Mouse (Mus musculus) liver, embryonic 11.5 days (tissue): ENCODE results near the gene Nudt4. TPM values are rescaled to one million over a fixed set of nuclear protein-coding genes. Genes with fewer than 3 reads are reported as not detected.

Experiments
- ATAC-seq: fragments of 200-750 bp; cut with Nextera tagmentation; replicated peaks from 2 replicates; pipeline ENCODE4 v1.8.0; 2017; ENCODE audit warnings: moderate number of reproducible peaks, mild to moderate bottlenecking, moderate TSS enrichment, moderate library complexity; ENCODE audit not compliant: low FRiP score
- DNase-seq: peaks from one replicate; pipeline ENCODE4 v3.0.0-alpha.2; 2017; ENCODE audit warnings: low spot score
- H3K27ac ChIP-seq: fragments of 300-500 bp; sonication (generic); 2 replicates; pipeline ENCODE4 v1.5.1; 2014; ENCODE audit warnings: mild to moderate bottlenecking, low read depth, low read length, control low read depth
- H3K27me3 ChIP-seq: fragments of 300-500 bp; sonication (generic); replicated peaks from 2 replicates; pipeline ENCODE4 v1.6.1; 2014; ENCODE audit warnings: low read length, mixed read lengths; ENCODE audit not compliant: control insufficient read depth, insufficient read depth
- H3K36me3 ChIP-seq: fragments of 300-500 bp; sonication (generic); 2 replicates; pipeline ENCODE4 v1.6.1; 2014; ENCODE audit warnings: mild to moderate bottlenecking, low read length, moderate library complexity, mixed read lengths; ENCODE audit not compliant: control insufficient read depth, insufficient read depth
- H3K4me1 ChIP-seq: fragments of 300-500 bp; sonication (generic); replicated peaks from 2 replicates; pipeline ENCODE4 v1.6.1; 2014; ENCODE audit warnings: low read length, mixed read lengths; ENCODE audit not compliant: control insufficient read depth, insufficient read depth
- H3K4me2 ChIP-seq: fragments of 300-500 bp; sonication (generic); 2 replicates; pipeline ENCODE4 v1.6.1; 2014; ENCODE audit warnings: mild to moderate bottlenecking, control low read depth, moderate library complexity
- H3K4me3 ChIP-seq: fragments of 300-500 bp; sonication (generic); 2 replicates; pipeline ENCODE4 v1.5.1; 2014; ENCODE audit warnings: low read depth, low read length, control low read depth
- H3K9ac ChIP-seq: fragments of 300-500 bp; sonication (generic); 2 replicates; pipeline ENCODE4 v1.6.1; 2014; ENCODE audit warnings: low read depth, low read length, control low read depth
- H3K9me3 ChIP-seq: fragments of 300-500 bp; sonication (generic); 2 replicates; pipeline ENCODE4 v1.6.1; 2016; ENCODE audit warnings: low read length, inconsistent platforms, mixed read lengths; ENCODE audit not compliant: control insufficient read depth
- WGBS: fragments of 180-500 bp; shearing (Covaris S2); extraction: QIAGEN DNeasy Blood & Tissue Kit; methylation state at CpG from one replicate; pipeline ENCODE4 v1.1.7; 2014; 5-methylcytosine and 5-hydroxymethylcytosine counted together
- polyA plus RNA-seq: library from polyadenylated mRNA; unstranded; fragments of >200 nt; fragmentation: Nextera tagmentation; extraction: Ambion mirVana; gene quantifications from 2 replicates; pipeline ENCODE4 v1.2.1, GENCODE M21; 2014

Gene Nudt4
- polyA plus RNA-seq, 1 experiment from 2014 or later = 95.8 TPM

- no peak for DNase-seq
- Histone ChIP-seq H3K27ac (no peak overlapping the region), H3K4me2 (peak overlapping the region; percentile 17; the same call in 1 of the 2 replicates), H3K9me3 (no peaks in the 10 kb centered on the region), H3K4me3 (no peak overlapping the region), H3K36me3 (no peaks in the 10 kb centered on the region), H3K4me1 (0 out of 2 replicates have a peak, but pooled peaks cover 3% of the 10 kb centered on the region), H3K27me3 (no peaks in the 10 kb centered on the region), H3K9ac (no peak overlapping the region)
- WGBS = 49% methylated on average over 14 of the region's 14 CpGs
- no peak for ATAC-seq
Measured at GRCm38 (mm10) chr10:95576876-95577566, 13.1 kb upstream of the Nudt4 start.

GRCm38 (mm10) chr10:95575839-95576380, 12.0 kb upstream of the Nudt4 start:
- Histone ChIP-seq H3K9me3 (no peaks in the 10 kb centered on the region), H3K4me2 (no peak overlapping the region), H3K4me1 (0 out of 2 replicates have a peak, but pooled peaks cover 3% of the 10 kb centered on the region), H3K27me3 (no peaks in the 10 kb centered on the region), H3K27ac (no peak overlapping the region), H3K4me3 (no peak overlapping the region), H3K9ac (no peak overlapping the region), H3K36me3 (no peaks in the 10 kb centered on the region)
- ATAC-seq (no peak), DNase-seq (no peak)
- WGBS = 77% methylated on average over 10 of the region's 10 CpGs

- no peak overlapping the region for H3K27ac ChIP-seq
- no peaks in the 10 kb centered on the region for H3K27me3 ChIP-seq
- no peaks in the 10 kb centered on the region for H3K36me3 ChIP-seq
- H3K9me3 ChIP-seq = no peaks in the 10 kb centered on the region
- DNase-seq (no peak), ATAC-seq (peak; percentile 41; the same call in 1 of the 2 replicates)
- no peak overlapping the region for H3K4me2 ChIP-seq
- H3K4me1 ChIP-seq = 0 out of 2 replicates have a peak, but pooled peaks cover 3% of the 10 kb centered on the region
- no peak overlapping the region for H3K9ac ChIP-seq
- 33% methylated on average over 4 of the region's 4 CpGs for WGBS
- H3K4me3 ChIP-seq = no peak overlapping the region
Measured at GRCm38 (mm10) chr10:95574994-95575393, 11.0 kb upstream of the Nudt4 start.

- no peaks in the 10 kb centered on the region for H3K27me3 ChIP-seq
- no peaks in the 10 kb centered on the region for H3K9me3 ChIP-seq
- H3K4me1 ChIP-seq = peaks cover 14% of the 10 kb centered on the region
- 16% methylated on average over 2 of the region's 2 CpGs for WGBS
- peak; percentile 95 for ATAC-seq
- H3K4me2 ChIP-seq = no peak overlapping the region; the same call in 1 of the 2 replicates
- DNase-seq = no peak
- H3K27ac ChIP-seq = peak overlapping the region; percentile 28; the same call in 1 of the 2 replicates
- no peak overlapping the region for H3K9ac ChIP-seq
- H3K4me3 ChIP-seq = no peak overlapping the region
- no peaks in the 10 kb centered on the region for H3K36me3 ChIP-seq
Measured at GRCm38 (mm10) chr10:95569441-95569840, 5.5 kb upstream of the Nudt4 start.

- H3K4me2 ChIP-seq = no peak overlapping the region
- 0 out of 2 replicates have a peak overlapping the region, but pooled peaks have one; percentile 59 for H3K27ac ChIP-seq
- no peaks in the 10 kb centered on the region for H3K36me3 ChIP-seq
- H3K27me3 ChIP-seq = no peaks in the 10 kb centered on the region
- no peak overlapping the region for H3K9ac ChIP-seq
- no peak for ATAC-seq
- H3K4me3 ChIP-seq = no peak overlapping the region
- peaks cover 15% of the 10 kb centered on the region for H3K4me1 ChIP-seq
- 85% methylated on average over 6 of the region's 6 CpGs for WGBS
- H3K9me3 ChIP-seq = no peaks in the 10 kb centered on the region
- no peak for DNase-seq
Measured at GRCm38 (mm10) chr10:95568016-95568415, 4.1 kb upstream of the Nudt4 start.

- no peak overlapping the region for H3K27ac ChIP-seq
Measured at GRCm38 (mm10) chr10:95567550-95567949, 3.6 kb upstream of the Nudt4 start.

GRCm38 (mm10) chr10:95566786-95567185, 2.8 kb upstream of the Nudt4 start:
- ATAC-seq (no peak), DNase-seq (no peak)
- H3K27me3 ChIP-seq = no peaks in the 10 kb centered on the region
- no peak overlapping the region for H3K9ac ChIP-seq
- H3K4me2 ChIP-seq = no peak overlapping the region
- H3K4me1 ChIP-seq = peaks cover 19% of the 10 kb centered on the region
- no peaks in the 10 kb centered on the region for H3K36me3 ChIP-seq
- no peaks in the 10 kb centered on the region for H3K9me3 ChIP-seq
- WGBS = 80% methylated on average over 3 of the region's 3 CpGs
- no peak overlapping the region for H3K27ac ChIP-seq
- no peak overlapping the region for H3K4me3 ChIP-seq

More at GRCm38 (mm10) chr10:95567550-95567949, 3.6 kb upstream of the Nudt4 start:
- H3K4me2 ChIP-seq = no peak overlapping the region
- no peak overlapping the region for H3K4me3 ChIP-seq
- no peaks in the 10 kb centered on the region for H3K9me3 ChIP-seq
- no peaks in the 10 kb centered on the region for H3K27me3 ChIP-seq
- no peak overlapping the region for H3K9ac ChIP-seq
- WGBS = 75% methylated on average over 5 of the region's 5 CpGs
- H3K4me1 ChIP-seq = peaks cover 15% of the 10 kb centered on the region
- no peak for ATAC-seq
- no peaks in the 10 kb centered on the region for H3K36me3 ChIP-seq
- no peak for DNase-seq

- H3K4me2 ChIP-seq = peak overlapping the region; percentile 22
- H3K27ac ChIP-seq = no peak overlapping the region
- ATAC-seq = no peak
- no peaks in the 10 kb centered on the region for H3K27me3 ChIP-seq
- H3K36me3 ChIP-seq = no peaks in the 10 kb centered on the region
- 26% methylated on average over 14 of the region's 14 CpGs for WGBS
- H3K9ac ChIP-seq = no peak overlapping the region
- no peaks in the 10 kb centered on the region for H3K9me3 ChIP-seq
- DNase-seq = no peak
- H3K4me1 ChIP-seq = peaks cover 29% of the 10 kb centered on the region
- H3K4me3 ChIP-seq = no peak overlapping the region
Measured at GRCm38 (mm10) chr10:95565156-95565854, 1.4 kb upstream of the Nudt4 start.
